Comparison of ENCODE assay signal across 14 mouse cellular contexts in genomic region chr11:115844240-115844639, GRCm38 (mm10). TPM values are rescaled to one million over a fixed set of nuclear protein-coding genes. Genes with fewer than 3 reads are reported as not detected.
DNase-seq lines count a peak whose midpoint lies in the region; ATAC-seq and TF ChIP-seq lines count a peak whose summit lies in the region.
"Had no signal": no experiment of that assay in that cellular context is flagged by ENCODE, and none has a peak within 500 bp of the region (broad histone marks: within the 10 kb centered on the region; RNA-seq: fewer than 3 reads in every experiment).

No protein-coding gene starts in this region.

- no peak for TF ChIP-seq CTCF in kidney, postnatal 0 days (IDR thresholded peaks at IDR 0.05; ENCODE audit: low read depth)

- ATAC-seq in forebrain, embryonic 13.5 days, result no peak
- ATAC-seq in lung, embryonic 15.5 days (ENCODE audit: borderline replicate concordance, extremely low read depth, low FRiP score, low TSS enrichment), result no peak
- ATAC-seq in kidney, postnatal 0 days (replicated peaks; ENCODE audit: low FRiP score, low read depth), result peak; percentile 80
- ATAC-seq in stomach, embryonic 16.5 days (ENCODE audit: insufficient read depth, low FRiP score), result peak; percentile 1; the same call in 1 of the 2 replicates
- ATAC-seq: forebrain, embryonic 15.5 days had no signal

- DNase-seq in forebrain, embryonic 10.5 days (ENCODE audit: extremely low spot score, low spot score), result no peak
- DNase-seq in lung, adult 18-20 months, result no peak
- no peak for DNase-seq in kidney, postnatal 0 days (ENCODE audit: low spot score)
- DNase-seq in left cerebral cortex, adult 18-20 months (ENCODE audit: low spot score in 2 of 2), result no peak
- no peak for DNase-seq in cerebellum, adult 11-12 months
- DNase-seq: gastrocnemius, postnatal 10 days; layer of hippocampus, postnatal 36 days had no signal

- no peak overlapping the region for H3K4me2 ChIP-seq in forebrain, embryonic 13.5 days
- no peak overlapping the region for H3K4me2 ChIP-seq in lung, embryonic 15.5 days
- H3K4me2 ChIP-seq in kidney, postnatal 0 days (ENCODE audit: low read length), result 0 out of 2 replicates have a peak overlapping the region, but pooled peaks have one; percentile 7
- no peak overlapping the region for H3K4me2 ChIP-seq in stomach, embryonic 16.5 days (ENCODE audit: low read depth, low read length)
- H3K4me2 ChIP-seq: forebrain, embryonic 15.5 days; heart, embryonic 15.5 days; limb, embryonic 15.5 days had no signal

- no peak overlapping the region for H3K9ac ChIP-seq in forebrain, embryonic 13.5 days
- no peak overlapping the region for H3K9ac ChIP-seq in lung, embryonic 15.5 days
- no peak overlapping the region for H3K9ac ChIP-seq in kidney, postnatal 0 days (ENCODE audit: low read depth, low read length)
- H3K9ac ChIP-seq in stomach, embryonic 16.5 days (ENCODE audit: low read length), result peak overlapping the region; percentile 26; the same call in 1 of the 2 replicates
- H3K9ac ChIP-seq: forebrain, embryonic 15.5 days; heart, embryonic 15.5 days; limb, embryonic 15.5 days had no signal

- H3K4me3 ChIP-seq in forebrain, embryonic 10.5 days, result no peak overlapping the region
- H3K4me3 ChIP-seq in forebrain, embryonic 13.5 days, result no peak overlapping the region
- H3K4me3 ChIP-seq in lung, embryonic 15.5 days, result no peak overlapping the region
- no peak overlapping the region for H3K4me3 ChIP-seq in kidney, postnatal 0 days (replicated peaks; ENCODE audit: low read depth, low read length)
- no peak overlapping the region for H3K4me3 ChIP-seq in stomach, embryonic 16.5 days (replicated peaks; ENCODE audit: low read length)
- H3K4me3 ChIP-seq: forebrain, embryonic 15.5 days; heart, embryonic 15.5 days; limb, embryonic 15.5 days had no signal

- H3K9me3 ChIP-seq in forebrain, embryonic 10.5 days, result peaks cover 7% of the 10 kb centered on the region; the same call in 1 of the 2 replicates
- no peaks in the 10 kb centered on the region for H3K9me3 ChIP-seq in forebrain, embryonic 13.5 days (replicated peaks)
- H3K9me3 ChIP-seq in lung, embryonic 15.5 days, result 0 out of 2 replicates have a peak, but pooled peaks cover 4% of the 10 kb centered on the region
- no peaks in the 10 kb centered on the region for H3K9me3 ChIP-seq in kidney, postnatal 0 days (replicated peaks; ENCODE audit: low read length)
- no peaks in the 10 kb centered on the region; the same call in 1 of the 2 replicates for H3K9me3 ChIP-seq in stomach, embryonic 16.5 days (replicated peaks; ENCODE audit: control insufficient read depth, low read length)
- H3K9me3 ChIP-seq: forebrain, embryonic 15.5 days; heart, embryonic 15.5 days; limb, embryonic 15.5 days had no signal

- H3K27ac ChIP-seq in forebrain, embryonic 10.5 days, result peak overlapping the region; percentile 63
- H3K27ac ChIP-seq in forebrain, embryonic 13.5 days, result no peak overlapping the region
- peak overlapping the region; percentile 65 for H3K27ac ChIP-seq in lung, embryonic 15.5 days
- H3K27ac ChIP-seq in kidney, postnatal 0 days, result peak overlapping the region; percentile 88
- peak overlapping the region; percentile 86 for H3K27ac ChIP-seq in stomach, embryonic 16.5 days (ENCODE audit: low read length)
- H3K27ac ChIP-seq: forebrain, embryonic 15.5 days; limb, embryonic 15.5 days had no signal

- peaks cover 12% of the 10 kb centered on the region; the same call in 1 of the 2 replicates for H3K36me3 ChIP-seq in forebrain, embryonic 10.5 days (replicated peaks)
- H3K36me3 ChIP-seq in forebrain, embryonic 13.5 days (ENCODE audit: poor library complexity, severe bottlenecking), result no peaks in the 10 kb centered on the region
- peaks cover 29% of the 10 kb centered on the region for H3K36me3 ChIP-seq in lung, embryonic 15.5 days
- H3K36me3 ChIP-seq in kidney, postnatal 0 days (ENCODE audit: insufficient read depth, low read length), result peaks cover 19% of the 10 kb centered on the region
- peaks cover 13% of the 10 kb centered on the region for H3K36me3 ChIP-seq in stomach, embryonic 16.5 days (ENCODE audit: control insufficient read depth, insufficient read depth, low read length)
- H3K36me3 ChIP-seq: forebrain, embryonic 15.5 days had no signal

- 0 out of 2 replicates have a peak, but pooled peaks cover 2% of the 10 kb centered on the region for H3K27me3 ChIP-seq in forebrain, embryonic 10.5 days (ENCODE audit: poor library complexity, severe bottlenecking)
- H3K27me3 ChIP-seq in forebrain, embryonic 13.5 days, result no peaks in the 10 kb centered on the region
- no peaks in the 10 kb centered on the region for H3K27me3 ChIP-seq in lung, embryonic 15.5 days
- H3K27me3 ChIP-seq in kidney, postnatal 0 days (ENCODE audit: insufficient read depth, low read length), result no peaks in the 10 kb centered on the region
- H3K27me3 ChIP-seq in stomach, embryonic 16.5 days (ENCODE audit: control insufficient read depth, insufficient read depth, low read length), result no peaks in the 10 kb centered on the region
- H3K27me3 ChIP-seq: forebrain, embryonic 15.5 days; heart, embryonic 15.5 days; limb, embryonic 15.5 days had no signal

- H3K4me1 ChIP-seq in forebrain, embryonic 10.5 days, result peaks cover 45% of the 10 kb centered on the region
- no peaks in the 10 kb centered on the region for H3K4me1 ChIP-seq in forebrain, embryonic 13.5 days
- H3K4me1 ChIP-seq in lung, embryonic 15.5 days, result peaks cover 42% of the 10 kb centered on the region
- peaks cover 30% of the 10 kb centered on the region for H3K4me1 ChIP-seq in kidney, postnatal 0 days (replicated peaks; ENCODE audit: insufficient read depth, low read length)
- H3K4me1 ChIP-seq in stomach, embryonic 16.5 days (ENCODE audit: control insufficient read depth, insufficient read depth, low read length), result peaks cover 24% of the 10 kb centered on the region
- H3K4me1 ChIP-seq: forebrain, embryonic 15.5 days had no signal

- WGBS in forebrain, embryonic 10.5 days, result 62% methylated on average over 8 of the region's 8 CpGs
- WGBS in forebrain, embryonic 13.5 days, result 66% methylated on average over 8 of the region's 8 CpGs
- WGBS in lung, embryonic 15.5 days, result 56% methylated on average over 8 of the region's 8 CpGs
- 43% methylated on average over 8 of the region's 8 CpGs for WGBS in kidney, postnatal 0 days
- 61% methylated on average over 8 of the region's 8 CpGs for WGBS in stomach, embryonic 16.5 days

RNA-seq across cellular contexts. Expression of gene Myo15b, which starts 14.0 kb away (rescaled TPM):
- 0.06 and 0.11 TPM in 2 replicates for polyA plus RNA-seq in forebrain, embryonic 10.5 days (2016; fragmentation: Nextera tagmentation; extraction: Ambion mirVana)
- 0.21 TPM in 1 of 2 replicates, not detected in the other for polyA plus RNA-seq in forebrain, embryonic 13.5 days (2015; fragmentation: Nextera tagmentation; extraction: Ambion mirVana)
- 0.25 and 0.49 TPM in 2 replicates for polyA plus RNA-seq in lung, embryonic 15.5 days (2015; fragmentation: Nextera tagmentation; extraction: Ambion mirVana)
- 16.5 and 17.6 TPM in 2 replicates for polyA plus RNA-seq in kidney, postnatal 0 days (2015; fragmentation: Nextera tagmentation; extraction: Ambion mirVana)
- polyA plus RNA-seq in stomach, embryonic 16.5 days (2015; fragmentation: Nextera tagmentation; extraction: Ambion mirVana), result 20.8 and 21.1 TPM in 2 replicates
- under 1 TPM; 0.49 to 0.75 TPM for total RNA-seq in left cerebral cortex, adult 18-20 months (2021)
- total RNA-seq: gastrocnemius, postnatal 10 days had no signal

RNA-seq across cellular contexts. Expression of gene Llgl2, which starts 20.4 kb away (rescaled TPM):
- 7.5 and 7.6 TPM in 2 replicates for polyA plus RNA-seq in forebrain, embryonic 10.5 days (2016; fragmentation: Nextera tagmentation; extraction: Ambion mirVana)
- polyA plus RNA-seq in forebrain, embryonic 13.5 days (2015; fragmentation: Nextera tagmentation; extraction: Ambion mirVana), result 0.68 and 1.2 TPM in 2 replicates
- 35.1 and 40.1 TPM in 2 replicates for polyA plus RNA-seq in lung, embryonic 15.5 days (2015; fragmentation: Nextera tagmentation; extraction: Ambion mirVana)
- polyA plus RNA-seq in kidney, postnatal 0 days (2015; fragmentation: Nextera tagmentation; extraction: Ambion mirVana), result 54.5 and 61.2 TPM in 2 replicates
- polyA plus RNA-seq in stomach, embryonic 16.5 days (2015; fragmentation: Nextera tagmentation; extraction: Ambion mirVana), result 65.6 and 75.3 TPM in 2 replicates
- total RNA-seq in left cerebral cortex, adult 18-20 months (2021), result 1 to 10 TPM; 3.6 to 4.5 TPM

RNA-seq across cellular contexts. Expression of gene Tsen54, which starts 29.7 kb away (rescaled TPM):
- 34.7 and 41.0 TPM in 2 replicates for polyA plus RNA-seq in forebrain, embryonic 10.5 days (2016; fragmentation: Nextera tagmentation; extraction: Ambion mirVana)
- polyA plus RNA-seq in forebrain, embryonic 13.5 days (2015; fragmentation: Nextera tagmentation; extraction: Ambion mirVana), result 23.2 and 23.9 TPM in 2 replicates
- 37.3 and 43.0 TPM in 2 replicates for polyA plus RNA-seq in lung, embryonic 15.5 days (2015; fragmentation: Nextera tagmentation; extraction: Ambion mirVana)
- polyA plus RNA-seq in kidney, postnatal 0 days (2015; fragmentation: Nextera tagmentation; extraction: Ambion mirVana), result 34.7 and 36.2 TPM in 2 replicates
- polyA plus RNA-seq in stomach, embryonic 16.5 days (2015; fragmentation: Nextera tagmentation; extraction: Ambion mirVana), result 26.4 and 28.1 TPM in 2 replicates
- 10 to 100 TPM; 14.0 to 14.5 TPM for total RNA-seq in left cerebral cortex, adult 18-20 months (2021)

RNA-seq across cellular contexts. Expression of gene Caskin2, which starts 30.8 kb away (rescaled TPM):
- 18.3 and 19.2 TPM in 2 replicates for polyA plus RNA-seq in forebrain, embryonic 10.5 days (2016; fragmentation: Nextera tagmentation; extraction: Ambion mirVana)
- 10.7 and 13.3 TPM in 2 replicates for polyA plus RNA-seq in forebrain, embryonic 13.5 days (2015; fragmentation: Nextera tagmentation; extraction: Ambion mirVana)
- polyA plus RNA-seq in lung, embryonic 15.5 days (2015; fragmentation: Nextera tagmentation; extraction: Ambion mirVana), result 19.0 and 19.6 TPM in 2 replicates
- polyA plus RNA-seq in kidney, postnatal 0 days (2015; fragmentation: Nextera tagmentation; extraction: Ambion mirVana), result 14.2 and 14.4 TPM in 2 replicates
- polyA plus RNA-seq in stomach, embryonic 16.5 days (2015; fragmentation: Nextera tagmentation; extraction: Ambion mirVana), result 14.9 and 16.8 TPM in 2 replicates
- 10 to 100 TPM; 17.7 to 18.6 TPM for total RNA-seq in left cerebral cortex, adult 18-20 months (2021)

RNA-seq across cellular contexts. Expression of gene Smim5, which starts 55.5 kb away (rescaled TPM):
- polyA plus RNA-seq in forebrain, embryonic 10.5 days (2016; fragmentation: Nextera tagmentation; extraction: Ambion mirVana), result 1.2 and 2.4 TPM in 2 replicates
- polyA plus RNA-seq in forebrain, embryonic 13.5 days (2015; fragmentation: Nextera tagmentation; extraction: Ambion mirVana), result 1.4 and 1.5 TPM in 2 replicates
- polyA plus RNA-seq in lung, embryonic 15.5 days (2015; fragmentation: Nextera tagmentation; extraction: Ambion mirVana), result 3.6 and 4.8 TPM in 2 replicates
- 11.1 and 12.1 TPM in 2 replicates for polyA plus RNA-seq in kidney, postnatal 0 days (2015; fragmentation: Nextera tagmentation; extraction: Ambion mirVana)
- 6.5 and 8.5 TPM in 2 replicates for polyA plus RNA-seq in stomach, embryonic 16.5 days (2015; fragmentation: Nextera tagmentation; extraction: Ambion mirVana)
- total RNA-seq in left cerebral cortex, adult 18-20 months (2021), result under 1 TPM in 1 of 2 experiments, not detected in 1; 0.54 TPM
- polyA plus RNA-seq: testis, adult 2 months had no signal

Comparison
In these comparisons a context has a peak if more than half of its experiments do, and no peak if none do; other contexts are left out.
1. ATAC-seq: peak in kidney, postnatal 0 days (single experiment) and stomach, embryonic 16.5 days (single experiment); none in forebrain, embryonic 13.5 days (single experiment) and lung, embryonic 15.5 days (single experiment).
2. RNA of gene Myo15b, which starts 14.0 kb away (polyA plus RNA-seq): 20.8 to 21.1 TPM in stomach, embryonic 16.5 days and 16.5 to 17.6 TPM in kidney, postnatal 0 days; 0.25 to 0.49 TPM in lung, embryonic 15.5 days, 0.21 TPM in forebrain, embryonic 13.5 days and 0.06 to 0.11 TPM in forebrain, embryonic 10.5 days; every median in the first group is over 10 times any median in the second.